Mouse (Mus musculus) heart, postnatal 0 days (tissue): ENCODE results near the gene Yap1.

Experiments used
- CTCF ChIP-seq: IDR thresholded peaks from 2 replicates; pipeline ENCODE4 v1.5.1; 2016; ENCODE audit warnings: antibody characterized with exemption, control low read depth, low read depth
- EP300 ChIP-seq: IDR thresholded peaks from 2 replicates; pipeline ENCODE4 v1.6.1; 2016; ENCODE audit warnings: antibody characterized with exemption, low read depth

- TF ChIP-seq EP300 (no peak), CTCF (no peak)
Measured at GRCm38 (mm10) chr9:7967980-7968379, 36.4 kb downstream of the Yap1 start.
